Mouse (Mus musculus) ES-E14 (cell line): Measurements from ENCODE around the gene Cdc42bpa.

ENCODE experiments used
- CHD2 ChIP-seq: IDR thresholded peaks from 2 replicates; pipeline ENCODE4 v1.6.1; 2014; ENCODE audit warnings: mild to moderate bottlenecking, low read depth, low read length, inconsistent platforms
- HCFC1 ChIP-seq: IDR thresholded peaks from 2 replicates; pipeline ENCODE4 v1.6.1; 2012; ENCODE audit warnings: low read length, inconsistent platforms, borderline replicate concordance; ENCODE audit not compliant: insufficient read depth
- MAFK ChIP-seq: IDR thresholded peaks from 2 replicates; pipeline ENCODE4 v1.6.1; 2014; ENCODE audit warnings: mild to moderate bottlenecking, low read depth, low read length, inconsistent platforms; ENCODE audit not compliant: insufficient read depth
- ZNF384 ChIP-seq: IDR thresholded peaks from 2 replicates; pipeline ENCODE4 v1.6.1; 2012; ENCODE audit warnings: low read depth, low read length, inconsistent platforms

GRCm38 (mm10) chr1:180168294-180168693, 208.0 kb downstream of the Cdc42bpa start:
- TF ChIP-seq MAFK (no peak), ZNF384 (no peak), HCFC1 (no peak), CHD2 (no peak)
